Mouse (Mus musculus): ENCODE data around the gene Fgb. TPM values are rescaled to one million over a fixed set of nuclear protein-coding genes. Genes with fewer than 3 reads are reported as not detected.
A peak's percentile ranks its signal among the peaks of the same experiment; 100 is the strongest.

Fgb gene
- polyA plus RNA-seq, 1 experiment from 2014 or later: not detected

- in situ Hi-C loops (cut with MboI; ENCODE audit: low pct_unique_long_range_greater_than_20kb): no loop called here
- DNase-seq (ENCODE audit: low read depth, low spot score) (no peak), ATAC-seq (no peak)
- H3K27me3 ChIP-seq: peaks cover 67% of the 10 kb centered on the region
- TF ChIP-seq CTCF (IDR thresholded peaks at IDR 0.05): no peak
- ChIA-PET CTCF (interaction anchor here (0.9 kb wide), 1 partner anchor 11 kb away, joined by 3 read pairs; no protein-coding TSS in a partner anchor), POLR2A (no interaction called here)
Measured at GRCm38 (mm10) chr3:83012636-83013035, 37.0 kb downstream of the Fgb start.

- ChIA-PET CTCF (interaction anchor here (1.3 to 2.0 kb wide), 3 partner anchors 11 to 265 kb away, joined by 3 to 5 read pairs (median 3); no protein-coding TSS in a partner anchor), POLR2A (no interaction called here)
- in situ Hi-C loops (cut with MboI; ENCODE audit: low pct_unique_long_range_greater_than_20kb): no loop called here
- H3K27me3 ChIP-seq: peaks cover 71% of the 10 kb centered on the region
- no peak for DNase-seq (ENCODE audit: low read depth, low spot score)
- no peak for ATAC-seq
- no peak for TF ChIP-seq CTCF (IDR thresholded peaks at IDR 0.05)
Measured at GRCm38 (mm10) chr3:83011565-83011964, 38.1 kb downstream of the Fgb start.

- no peak for ATAC-seq
- POLR2A ChIA-PET: no interaction called here
Measured at GRCm38 (mm10) chr3:83011136-83011535, 38.5 kb downstream of the Fgb start.

GRCm38 (mm10) chr3:83010291-83010690 lies 39.4 kb downstream of the Fgb start:
- CTCF ChIA-PET: interaction anchor here (1.3 to 2.0 kb wide), 4 partner anchors 9 to 266 kb away, joined by 3 to 7 read pairs (median 4); no protein-coding TSS in a partner anchor
- no peak for TF ChIP-seq CTCF (IDR thresholded peaks at IDR 0.05)
- in situ Hi-C loops (cut with MboI; ENCODE audit: low pct_unique_long_range_greater_than_20kb): no loop called here
- DNase-seq (ENCODE audit: low read depth, low spot score): no peak
- no peak for ATAC-seq
- H3K27me3 ChIP-seq: peaks cover 78% of the 10 kb centered on the region
- POLR2A ChIA-PET: no interaction called here

More at GRCm38 (mm10) chr3:83011136-83011535, 38.5 kb downstream of the Fgb start:
- TF ChIP-seq CTCF (IDR thresholded peaks at IDR 0.05): no peak
- CTCF ChIA-PET: interaction anchor here (1.3 to 2.0 kb wide), 4 partner anchors 10 to 265 kb away, joined by 3 to 7 read pairs (median 4); no protein-coding TSS in a partner anchor
- no peak for DNase-seq (ENCODE audit: low read depth, low spot score)
- in situ Hi-C loops (cut with MboI; ENCODE audit: low pct_unique_long_range_greater_than_20kb): no loop called here
- H3K27me3 ChIP-seq: peaks cover 76% of the 10 kb centered on the region

- ATAC-seq: no peak
- in situ Hi-C loops (cut with MboI; ENCODE audit: low pct_unique_long_range_greater_than_20kb): no loop called here
- CTCF ChIA-PET: interaction anchor here (1.3 to 2.0 kb wide), 3 partner anchors 9 to 46 kb away, joined by 3 to 9 read pairs (median 3); no protein-coding TSS in a partner anchor
- H3K27me3 ChIP-seq: peaks cover 61% of the 10 kb centered on the region
- POLR2A ChIA-PET: no interaction called here
- TF ChIP-seq CTCF (IDR thresholded peaks at IDR 0.05): no peak
- DNase-seq (ENCODE audit: low read depth, low spot score): no peak
Measured at GRCm38 (mm10) chr3:83007557-83007956, 42.1 kb downstream of the Fgb start, which contains the start of gene Fgg. Gene Fgg (plus strand): TSS chr3:83007724.

GRCm38 (mm10) chr3:83004801-83005200 lies 44.9 kb downstream of the Fgb start:
- H3K27me3 ChIP-seq: peaks cover 49% of the 10 kb centered on the region
- ATAC-seq: no peak
- CTCF ChIA-PET: no interaction called here
- in situ Hi-C loops (cut with MboI; ENCODE audit: low pct_unique_long_range_greater_than_20kb): loop anchor here (5.0 kb wide), 1 partner anchor 48 kb away; no protein-coding TSS in a partner anchor
- TF ChIP-seq CTCF (IDR thresholded peaks at IDR 0.05): no peak
- POLR2A ChIA-PET: no interaction called here
- no peak for DNase-seq (ENCODE audit: low read depth, low spot score)

GRCm38 (mm10) chr3:83003068-83003467 lies 46.6 kb downstream of the Fgb start:
- TF ChIP-seq CTCF (IDR thresholded peaks at IDR 0.05): no peak
- ChIA-PET CTCF (interaction anchor here (0.9 kb wide), 1 partner anchor 51 kb away, joined by 5 read pairs; no protein-coding TSS in a partner anchor), POLR2A (no interaction called here)
- ATAC-seq (no peak), DNase-seq (ENCODE audit: low read depth, low spot score) (no peak)
- H3K27me3 ChIP-seq: peaks cover 40% of the 10 kb centered on the region
- in situ Hi-C loops (cut with MboI; ENCODE audit: low pct_unique_long_range_greater_than_20kb): loop anchor here (5.0 kb wide), 1 partner anchor 49 kb away; no protein-coding TSS in a partner anchor

- in situ Hi-C loops (cut with MboI; ENCODE audit: low pct_unique_long_range_greater_than_20kb): loop anchor here (5.0 kb wide), 1 partner anchor 50 kb away; no protein-coding TSS in a partner anchor
- peak; percentile 83 for TF ChIP-seq CTCF (IDR thresholded peaks at IDR 0.05)
- H3K27me3 ChIP-seq: peaks cover 40% of the 10 kb centered on the region
- DNase-seq (ENCODE audit: low read depth, low spot score): no peak
- POLR2A ChIA-PET: no interaction called here
- peak; percentile 50 for ATAC-seq
- CTCF ChIA-PET: interaction anchor here (0.6 to 1.8 kb wide), 5 partner anchors 8 to 52 kb away, joined by 3 to 7 read pairs (median 3); no protein-coding TSS in a partner anchor
Measured at GRCm38 (mm10) chr3:83002191-83002590, 47.5 kb downstream of the Fgb start.

- DNase-seq (ENCODE audit: low read depth, low spot score): no peak
- CTCF ChIA-PET: interaction anchor here (0.9 to 2.6 kb wide), 14 partner anchors 10 to 155 kb away, joined by 3 to 41 read pairs (median 6); partner anchors contain the start of gene Plrg1
- no peak for TF ChIP-seq CTCF (IDR thresholded peaks at IDR 0.05)
- H3K27me3 ChIP-seq: peaks cover 36% of the 10 kb centered on the region
- POLR2A ChIA-PET: interaction anchor here (1.2 kb wide), 1 partner anchor 54 kb away, joined by 4 read pairs; no protein-coding TSS in a partner anchor
- in situ Hi-C loops (cut with MboI; ENCODE audit: low pct_unique_long_range_greater_than_20kb): loop anchor here (5.0 kb wide), 3 partner anchors 52 to 277 kb away; no protein-coding TSS in a partner anchor
- no peak for ATAC-seq
Measured at GRCm38 (mm10) chr3:82999995-83000394, 49.7 kb downstream of the Fgb start.

GRCm38 (mm10) chr3:82998772-82999463 lies 50.7 kb downstream of the Fgb start:
- peak; percentile 47 for DNase-seq (ENCODE audit: low read depth, low spot score)
- ATAC-seq: peak; percentile 79
- TF ChIP-seq CTCF (IDR thresholded peaks at IDR 0.05): peak; percentile 68
- in situ Hi-C loops (cut with MboI; ENCODE audit: low pct_unique_long_range_greater_than_20kb): loop anchor here (5.0 kb wide), 2 partner anchors 83 to 278 kb away; no protein-coding TSS in a partner anchor
- ChIA-PET CTCF (interaction anchor here (0.9 to 2.6 kb wide), 21 partner anchors 9 to 277 kb away, joined by 3 to 41 read pairs (median 5); partner anchors contain the start of genes Fgg and Plrg1), POLR2A (interaction anchor here (1.2 kb wide), 1 partner anchor 55 kb away, joined by 4 read pairs; no protein-coding TSS in a partner anchor)
- H3K27me3 ChIP-seq: peaks cover 33% of the 10 kb centered on the region

Data from Patski (cell line).